Mouse (Mus musculus) spleen, postnatal 0 days (tissue): ENCODE measurements around the gene Tbc1d20. TPM values are rescaled to one million over a fixed set of nuclear protein-coding genes. Genes with fewer than 3 reads are reported as not detected.

Source experiments
- polyA plus RNA-seq: library from polyadenylated mRNA; unstranded; fragments of >200 nt; fragmentation: Nextera tagmentation; extraction: Ambion mirVana; gene quantifications from 2 replicates; pipeline ENCODE4 v1.2.1, GENCODE M21; 2015

Gene Tbc1d20
- polyA plus RNA-seq, result 14.9 and 18.5 TPM in 2 replicates

DNA sequence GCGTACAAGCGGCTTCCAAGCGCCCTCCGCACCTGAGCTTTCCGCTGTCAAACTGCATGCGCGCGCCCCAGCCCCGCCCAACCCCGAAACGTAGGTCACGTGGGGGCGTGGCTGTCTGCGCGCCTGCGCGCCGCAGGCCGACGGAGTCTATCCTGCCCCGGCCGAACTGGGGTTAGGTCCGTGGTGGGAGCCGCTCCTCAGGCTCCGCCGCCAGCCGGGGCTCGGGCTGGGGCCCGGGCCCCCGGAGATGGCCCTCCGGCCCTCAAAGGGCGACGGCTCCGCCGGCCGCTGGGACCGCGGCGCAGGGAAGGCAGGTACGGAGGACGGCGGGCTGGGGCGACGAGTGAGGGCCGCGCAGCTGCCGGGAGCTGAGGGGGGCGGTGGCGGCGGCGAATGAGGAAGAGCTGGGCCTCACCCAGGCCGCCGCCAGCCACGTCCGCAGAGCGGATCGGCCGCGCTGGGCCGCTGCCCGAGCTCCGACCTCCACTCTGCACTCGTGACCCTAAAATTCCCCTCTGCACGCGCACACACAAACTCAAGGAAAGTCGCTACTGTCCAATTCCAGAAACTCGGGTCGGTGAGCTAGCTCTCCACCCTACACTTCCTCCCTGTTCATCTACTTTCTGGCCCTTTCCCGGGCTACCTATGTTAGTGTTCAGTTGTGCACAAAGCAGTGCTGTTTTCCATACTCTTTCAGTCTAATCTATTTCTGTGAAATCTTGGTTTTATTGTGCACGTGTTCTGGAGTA is at the start of gene Tbc1d20:
Gene Tbc1d20, plus strand, starts transcription at position 102 of the 749 bp plus-strand sequence.

DNA sequence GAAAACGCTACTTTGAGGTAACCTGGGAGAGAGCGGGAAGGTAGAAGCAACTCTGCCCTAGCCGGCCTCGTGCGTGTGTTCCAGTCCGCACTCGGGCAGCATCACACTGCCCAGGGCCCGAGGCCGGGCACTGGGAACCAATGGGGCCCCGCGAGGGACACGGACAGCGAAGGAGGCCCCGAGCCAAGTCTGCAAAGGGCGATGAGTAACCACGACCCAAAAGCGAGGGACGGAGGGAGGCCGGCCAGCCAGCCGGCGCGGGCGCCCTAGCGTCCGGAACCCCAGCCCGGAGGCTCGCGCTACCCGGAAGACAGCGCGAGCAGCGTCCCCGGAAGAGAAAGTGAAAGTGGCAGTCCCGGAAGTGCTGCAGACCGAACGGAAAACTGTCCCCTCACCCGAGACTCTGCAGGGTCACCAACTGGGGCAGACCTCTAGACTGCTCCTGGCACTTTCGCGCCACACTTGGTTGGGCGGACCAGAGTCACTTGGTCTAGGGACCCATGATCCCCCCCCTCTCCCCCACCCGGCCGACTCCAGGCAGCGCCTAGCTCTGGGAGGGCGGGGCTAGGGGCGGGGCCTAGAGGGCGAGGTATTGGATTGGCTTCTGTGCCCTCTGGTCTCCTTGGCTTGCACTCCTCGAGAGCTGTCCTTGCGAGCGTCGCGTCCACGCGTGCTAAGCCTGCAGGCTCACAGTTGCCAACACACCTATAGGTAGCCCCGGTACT is 38.6 kb downstream of the Tbc1d20 start, which contains the start of gene Rbck1:
Gene Rbck1, minus strand, starts transcription at position 553 of the 725 bp plus-strand sequence.

GRCm38 (mm10) chr2:152343329-152344213 is 49.9 kb downstream of the Tbc1d20 start, which contains the start of gene Trib3:
Trib3 (minus strand) TSS chr2:152344032.

Other genes with a start within 250 kb of the Tbc1d20 start
- not detected in 2 replicates for gene Scrt2, start 212.3 kb upstream of the Tbc1d20 start, polyA plus RNA-seq
- 6.7 and 8.2 TPM in 2 replicates for gene Srxn1, start 188.3 kb upstream of the Tbc1d20 start, polyA plus RNA-seq
- 0.92 and 1.4 TPM in 2 replicates for gene Tcf15, start 150.3 kb upstream of the Tbc1d20 start, polyA plus RNA-seq
- gene Csnk2a1, start 67.0 kb upstream of the Tbc1d20 start, polyA plus RNA-seq, result 63.5 and 71.2 TPM in 2 replicates
- 65.4 and 71.0 TPM in 2 replicates for gene Rbck1, start 38.8 kb downstream of the Tbc1d20 start, polyA plus RNA-seq
- gene Trib3, start 50.2 kb downstream of the Tbc1d20 start, polyA plus RNA-seq, result 1.2 and 1.8 TPM in 2 replicates
- not detected in 2 replicates for gene Nrsn2, start 82.8 kb downstream of the Tbc1d20 start, polyA plus RNA-seq
- 3.5 and 3.9 TPM in 2 replicates for gene Sox12, start 104.2 kb downstream of the Tbc1d20 start, polyA plus RNA-seq
- 15.6 and 16.3 TPM in 2 replicates for gene Zcchc3, start 121.2 kb downstream of the Tbc1d20 start, polyA plus RNA-seq
- gene 6820408C15Rik, start 121.8 kb downstream of the Tbc1d20 start, polyA plus RNA-seq, result 0.59 and 0.61 TPM in 2 replicates
- gene Defb23, start 170.8 kb downstream of the Tbc1d20 start, polyA plus RNA-seq, result not detected in 2 replicates
- not detected in 2 replicates for gene Defb20, start 183.2 kb downstream of the Tbc1d20 start, polyA plus RNA-seq
- not detected in 2 replicates for gene Defb22, start 196.3 kb downstream of the Tbc1d20 start, polyA plus RNA-seq
- not detected in 2 replicates for gene Defb26, start 217.9 kb downstream of the Tbc1d20 start, polyA plus RNA-seq
- not detected in 2 replicates for gene Defb28, start 224.4 kb downstream of the Tbc1d20 start, polyA plus RNA-seq
- not detected in 2 replicates for gene Defb29, start 246.3 kb downstream of the Tbc1d20 start, polyA plus RNA-seq